Mouse (Mus musculus): ENCODE measurements around the gene Rere.

Gene Rere

GRCm38 (mm10) chr4:150374651-150375447 lies 93.4 kb downstream of the Rere start:
- CTCF ChIA-PET: no interaction called here

DNA sequence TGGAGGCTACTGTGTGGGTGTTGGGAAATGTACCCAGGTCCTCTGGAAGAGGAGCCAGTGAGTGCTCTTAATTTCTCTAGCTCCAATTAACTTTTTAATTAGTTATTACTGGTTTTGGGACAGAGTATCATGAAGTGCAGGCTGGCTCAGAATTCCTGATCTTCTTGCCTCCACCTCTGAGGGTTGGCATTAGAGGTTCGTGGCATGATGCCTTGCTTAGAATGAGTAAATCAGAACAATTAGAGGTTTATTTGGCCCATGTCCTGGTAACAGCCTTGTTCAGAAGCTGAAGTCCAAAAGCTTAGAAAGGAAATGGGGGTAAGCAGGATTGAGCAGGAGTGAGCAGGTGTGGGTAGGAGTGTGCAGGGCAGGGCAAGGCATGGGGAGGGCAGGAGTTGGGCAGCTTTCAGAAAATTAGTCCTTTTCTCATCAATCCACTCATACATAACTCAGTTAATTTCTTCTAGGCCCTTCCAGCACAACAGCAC lies 94.0 kb downstream of the Rere start:
- CTCF ChIA-PET: interaction anchor here (0.7 kb wide), 1 partner anchor 123 kb away, joined by 4 read pairs; no protein-coding TSS in a partner anchor

- CTCF ChIA-PET: no interaction called here
These were observed 97.9 kb downstream of the Rere start for GRCm38 (mm10) chr4:150379313-150379712.

DNA sequence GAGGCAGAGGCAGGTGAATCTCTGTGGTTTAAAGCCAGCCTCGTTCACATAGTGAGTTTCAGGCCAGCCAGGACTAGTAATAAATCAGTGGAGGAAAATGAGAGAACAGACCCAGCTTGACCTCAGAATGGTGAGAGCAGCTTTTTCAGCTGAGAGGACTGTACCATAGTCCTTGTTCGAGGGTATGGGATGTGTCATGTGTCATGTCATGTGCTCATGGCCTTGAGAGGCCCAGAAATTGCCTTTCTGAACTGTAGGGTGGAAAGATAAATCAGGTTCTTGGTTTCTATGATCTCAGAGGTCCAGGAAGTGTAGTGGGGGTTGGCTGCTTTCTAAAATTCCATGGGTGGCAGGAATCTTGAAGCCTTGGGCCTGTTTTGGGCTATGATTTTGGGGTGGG lies 98.3 kb downstream of the Rere start:
- CTCF ChIA-PET: no interaction called here

GRCm38 (mm10) chr4:150380273-150380672 lies 98.8 kb downstream of the Rere start:
- CTCF ChIA-PET: no interaction called here

- CTCF ChIA-PET: no interaction called here
These were observed 101.1 kb downstream of the Rere start for GRCm38 (mm10) chr4:150382504-150382903.

DNA sequence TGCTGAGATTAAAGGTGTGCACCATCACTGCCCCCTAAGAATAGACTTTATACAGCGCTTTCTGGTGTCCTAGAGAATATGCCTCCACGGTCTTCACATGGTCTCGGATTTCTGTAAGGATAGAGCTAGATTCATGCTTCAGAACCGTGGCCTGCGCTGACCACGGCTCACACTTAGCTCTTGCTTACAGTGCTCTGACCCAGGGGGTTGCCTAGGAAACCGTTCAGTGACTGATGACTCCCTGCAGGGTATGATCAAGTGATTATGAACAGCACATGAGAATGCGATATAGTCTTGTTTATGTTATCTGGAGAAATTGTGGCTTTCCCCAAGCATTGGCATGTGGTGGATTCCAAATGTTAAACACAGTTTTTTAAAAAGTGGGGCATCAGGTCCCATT lies 103.0 kb downstream of the Rere start:
- CTCF ChIA-PET: no interaction called here

DNA sequence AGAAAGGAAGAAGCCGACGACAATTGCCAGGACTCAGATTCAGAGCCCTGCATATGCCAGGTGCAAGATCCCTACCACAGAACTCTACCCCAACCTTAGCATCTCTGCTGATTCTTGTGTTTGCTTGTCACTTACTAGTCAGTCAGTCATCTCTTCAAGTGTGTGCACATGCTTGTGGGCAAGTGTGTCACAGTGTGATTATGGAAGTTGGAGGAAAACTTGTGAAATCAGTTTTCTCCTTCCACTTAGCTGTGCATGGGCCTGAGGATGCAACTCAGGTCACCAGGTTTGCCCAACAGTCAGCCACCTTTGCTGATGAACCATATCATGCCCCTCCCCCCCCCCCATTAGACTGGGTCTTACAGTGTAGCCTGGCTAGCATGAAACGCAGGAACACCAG lies 103.5 kb downstream of the Rere start:
- CTCF ChIA-PET: interaction anchor here (1.0 kb wide), 1 partner anchor 14 kb away, joined by 7 read pairs; no protein-coding TSS in a partner anchor

DNA sequence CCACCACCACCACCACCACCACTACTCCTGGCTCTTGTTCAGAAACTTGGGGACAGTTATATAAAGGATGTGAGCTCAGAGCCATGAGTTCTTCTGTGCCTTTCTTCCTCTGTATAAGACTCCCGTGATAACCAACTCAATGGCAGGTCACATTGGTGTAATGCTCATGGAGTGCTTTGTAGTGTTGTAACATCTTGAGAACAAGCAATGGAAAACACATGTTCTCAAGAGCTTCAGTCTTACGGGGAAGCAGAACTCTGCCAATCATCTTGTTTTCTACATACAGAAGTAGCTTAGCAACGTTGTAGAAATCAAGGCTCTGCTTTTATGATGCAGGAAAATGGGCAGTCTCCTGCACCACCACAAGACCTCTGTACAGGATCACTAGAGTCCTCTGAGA lies 107.1 kb downstream of the Rere start:
- CTCF ChIA-PET: interaction anchor here (0.7 kb wide), 1 partner anchor 187 kb away, joined by 3 read pairs; no protein-coding TSS in a partner anchor

DNA sequence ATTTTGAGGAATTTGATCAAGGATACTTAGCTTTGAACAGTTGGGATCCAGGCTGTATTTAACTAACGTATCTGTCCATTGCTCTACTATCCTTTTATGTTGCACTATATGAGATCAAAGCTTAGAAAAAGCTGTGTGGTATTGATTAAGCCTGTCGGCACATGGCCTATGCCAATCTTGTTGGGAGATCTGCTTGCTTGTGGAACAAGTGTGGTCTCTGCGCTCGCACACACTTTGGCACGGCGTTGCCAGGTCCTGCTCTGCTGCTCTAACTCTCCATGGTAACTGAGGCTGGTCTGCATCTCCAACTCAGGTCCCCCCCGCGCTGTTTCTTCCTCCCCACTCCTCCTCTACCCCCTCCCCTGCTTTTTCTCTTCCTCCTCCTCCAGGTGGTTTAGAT lies 112.2 kb downstream of the Rere start:
- CTCF ChIA-PET: no interaction called here

GRCm38 (mm10) chr4:150394091-150394490 lies 112.6 kb downstream of the Rere start:
- CTCF ChIA-PET: no interaction called here

GRCm38 (mm10) chr4:150396339-150396738 lies 114.9 kb downstream of the Rere start:
- CTCF ChIA-PET: no interaction called here

DNA sequence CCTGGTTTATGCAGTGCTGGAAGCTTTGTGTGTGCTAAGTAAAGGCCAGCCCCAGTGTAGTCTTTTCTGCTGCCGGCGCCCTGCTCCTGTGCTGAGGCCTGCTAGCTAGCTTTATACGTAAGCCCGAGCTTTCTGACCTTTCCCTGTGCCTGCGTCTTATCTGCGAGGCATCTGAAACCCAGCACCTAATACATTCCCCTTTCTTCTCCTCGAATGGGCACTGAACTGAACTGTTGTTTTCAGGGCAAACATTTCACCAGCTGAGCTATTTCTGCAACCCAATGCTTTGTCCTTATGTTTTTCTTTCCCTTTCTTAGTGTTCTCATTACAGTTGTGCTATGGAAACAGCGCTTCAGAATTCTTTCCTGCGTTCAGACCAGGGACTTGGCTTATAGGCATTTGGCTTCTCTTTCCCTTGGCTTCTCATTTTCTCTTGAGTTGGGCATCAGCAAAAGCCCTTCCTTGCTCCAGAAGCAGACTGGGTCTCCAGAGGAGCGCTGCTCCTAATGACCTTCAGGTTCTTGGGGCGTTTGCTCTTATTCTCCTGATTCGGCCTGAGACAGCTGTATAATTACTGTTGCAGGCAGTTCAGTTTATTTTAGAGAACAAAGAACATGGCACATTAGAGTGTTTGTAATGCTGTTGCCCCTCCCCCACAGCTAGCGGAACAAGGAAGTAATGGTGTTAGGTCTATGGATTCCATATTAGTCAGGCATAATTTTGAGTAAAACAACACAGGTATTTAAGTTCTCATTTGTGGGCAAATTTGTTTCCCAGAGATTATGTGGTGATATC lies 115.6 kb downstream of the Rere start:
- CTCF ChIA-PET: interaction anchor here (0.6 kb wide), 1 partner anchor 125 kb away, joined by 3 read pairs; no protein-coding TSS in a partner anchor

GRCm38 (mm10) chr4:150399032-150399431 lies 117.6 kb downstream of the Rere start:
- CTCF ChIA-PET: interaction anchor here (0.6 to 0.9 kb wide), 2 partner anchors 14 to 190 kb away, joined by 3 to 7 read pairs; no protein-coding TSS in a partner anchor

- CTCF ChIA-PET: no interaction called here
These were observed 120.6 kb downstream of the Rere start for GRCm38 (mm10) chr4:150401830-150402607.

GRCm38 (mm10) chr4:150402608-150402985 lies 121.2 kb downstream of the Rere start:
- CTCF ChIA-PET: no interaction called here

DNA sequence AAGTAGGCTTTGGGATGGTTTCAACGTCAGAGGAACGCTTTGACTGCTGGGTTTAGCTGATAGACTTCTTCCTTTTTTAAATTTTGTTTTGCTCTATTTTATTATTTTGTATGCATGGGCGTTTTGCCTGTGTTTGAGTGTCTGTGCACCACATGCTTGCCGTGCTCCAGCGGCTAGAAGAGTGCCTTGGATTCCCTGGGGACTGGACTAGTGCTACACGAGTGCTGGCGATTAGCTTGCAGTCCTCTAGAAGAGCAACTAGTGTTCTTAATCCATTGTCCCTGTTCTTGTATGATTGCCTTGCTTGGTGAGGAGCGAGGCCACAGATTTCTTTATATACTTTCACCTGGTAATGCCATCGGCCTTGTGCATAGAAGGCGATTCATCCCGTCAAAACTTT lies 122.5 kb downstream of the Rere start:
- CTCF ChIA-PET: interaction anchor here (0.6 kb wide), 1 partner anchor 136 kb away, joined by 4 read pairs; no protein-coding TSS in a partner anchor

DNA sequence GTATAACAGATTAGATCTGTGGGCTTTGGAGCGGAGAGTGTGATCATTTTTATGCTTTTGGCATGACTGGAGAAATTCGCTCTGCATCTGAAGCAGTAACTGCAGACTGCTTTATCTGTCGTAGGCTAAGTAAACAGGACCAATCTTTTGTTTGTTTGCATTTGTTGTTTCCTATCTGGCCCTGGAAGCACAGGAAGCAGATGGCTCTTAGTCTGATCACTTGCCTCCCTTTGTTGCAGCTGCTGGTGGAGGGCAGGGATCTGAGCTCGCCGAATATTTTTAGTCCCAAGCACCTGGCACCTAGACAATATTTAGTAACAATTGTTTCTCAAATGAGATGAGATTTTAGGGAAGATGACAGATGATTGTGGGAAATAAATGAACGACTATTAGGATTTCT lies 123.1 kb downstream of the Rere start:
- CTCF ChIA-PET: interaction anchor here (0.7 kb wide), 1 partner anchor 95 kb away, joined by 4 read pairs; no protein-coding TSS in a partner anchor

DNA sequence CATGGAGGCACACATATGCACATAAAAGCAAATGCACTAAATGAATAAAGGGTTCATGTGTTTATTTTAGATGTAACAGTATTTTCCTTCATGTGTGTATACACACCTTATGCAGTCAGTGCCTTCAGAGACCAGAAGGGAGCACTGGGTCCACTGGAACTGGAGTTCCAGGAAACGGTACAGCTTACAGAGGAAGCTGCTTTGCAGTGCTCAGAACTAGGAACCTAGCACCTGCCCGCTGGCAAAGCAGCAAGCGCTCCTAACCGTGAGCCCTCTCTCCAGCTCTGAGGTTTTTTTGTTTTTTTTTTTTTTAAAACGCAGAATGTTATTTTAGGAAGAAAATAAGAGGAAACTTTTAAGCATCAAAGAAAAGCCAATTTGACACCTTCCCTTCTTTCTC lies 124.3 kb downstream of the Rere start:
- CTCF ChIA-PET: no interaction called here

DNA sequence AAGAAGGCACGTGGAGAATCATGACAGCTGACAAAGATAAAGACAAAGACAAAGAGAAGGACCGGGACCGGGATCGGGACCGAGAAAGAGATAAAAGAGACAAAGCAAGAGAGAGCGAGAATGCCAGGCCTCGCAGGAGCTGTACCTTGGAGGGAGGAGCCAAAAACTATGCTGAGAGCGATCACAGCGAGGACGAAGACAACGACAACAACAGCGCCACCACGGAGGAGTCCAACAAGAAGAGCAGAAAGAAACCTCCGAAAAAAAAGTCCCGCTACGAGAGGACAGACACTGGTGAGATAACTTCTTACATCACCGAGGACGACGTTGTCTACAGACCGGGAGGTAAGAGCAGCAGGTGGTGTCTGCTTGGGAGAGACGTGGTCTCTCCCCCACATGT lies 124.9 kb downstream of the Rere start:
- CTCF ChIA-PET: no interaction called here

GRCm38 (mm10) chr4:150406821-150407220 lies 125.4 kb downstream of the Rere start:
- CTCF ChIA-PET: no interaction called here

DNA sequence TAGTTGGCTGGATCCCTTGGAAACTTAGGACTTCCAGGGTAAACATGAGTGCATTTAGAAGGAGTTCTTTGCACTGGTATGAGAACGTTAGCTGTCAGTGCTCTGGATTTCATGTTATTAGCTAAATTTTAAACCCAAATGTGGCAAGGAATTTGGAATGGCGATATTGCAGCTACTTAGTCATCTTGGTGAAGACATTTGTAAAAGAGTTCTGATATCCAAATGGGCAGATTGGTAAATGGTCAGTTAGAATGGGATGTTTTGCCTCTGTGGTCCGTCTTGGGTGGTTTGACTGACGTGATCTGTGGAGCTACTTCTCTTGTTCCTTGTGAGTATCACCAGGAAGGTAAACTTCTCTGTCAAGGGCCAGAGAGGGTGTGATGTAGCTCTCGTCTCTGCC lies 132.8 kb downstream of the Rere start:
- CTCF ChIA-PET: interaction anchor here (0.9 kb wide), 1 partner anchor 55 kb away, joined by 3 read pairs; no protein-coding TSS in a partner anchor
